Mouse (Mus musculus): ENCODE measurements at regions not wholly inside any gene's neighbourhood (a gene's known extent, or its start where the extent isn't known, plus 50 kb on each side); places are given as distances from the start of the nearest gene placed in this dataset.

GRCm38 (mm10) chr2:48624040-48624439 lies 189.9 kb upstream of the Acvr2a start:
- no peak for DNase-seq (ENCODE audit: low spot score)

GRCm38 (mm10) chr2:48624461-48624860 lies 189.4 kb upstream of the Acvr2a start:
- DNase-seq (ENCODE audit: low spot score), result no peak

GRCm38 (mm10) chr2:48627011-48627410 lies 186.9 kb upstream of the Acvr2a start:
- no peak for DNase-seq (ENCODE audit: low spot score)

GRCm38 (mm10) chr2:48629106-48630050 lies 184.5 kb upstream of the Acvr2a start:
- DNase-seq (ENCODE audit: low spot score), result no peak

GRCm38 (mm10) chr2:48634456-48635174 lies 179.3 kb upstream of the Acvr2a start:
- DNase-seq (ENCODE audit: low spot score), result no peak

GRCm38 (mm10) chr2:48636108-48636507 lies 177.8 kb upstream of the Acvr2a start:
- no peak for DNase-seq (ENCODE audit: low spot score)

- DNase-seq (ENCODE audit: low spot score), result no peak
Observed at GRCm38 (mm10) chr2:48644114-48644513, 169.8 kb upstream of the Acvr2a start.

GRCm38 (mm10) chr2:48650281-48650680 lies 163.6 kb upstream of the Acvr2a start:
- no peak for DNase-seq (ENCODE audit: low spot score)

- DNase-seq (ENCODE audit: low spot score), result no peak
Observed at GRCm38 (mm10) chr2:48661222-48661621, 152.7 kb upstream of the Acvr2a start.

GRCm38 (mm10) chr2:48665103-48665502 lies 148.8 kb upstream of the Acvr2a start:
- DNase-seq (ENCODE audit: low spot score), result no peak

- DNase-seq (ENCODE audit: low spot score), result no peak
Observed at GRCm38 (mm10) chr2:48689098-48689497, 124.8 kb upstream of the Acvr2a start.

- no peak for DNase-seq (ENCODE audit: low spot score)
Observed at GRCm38 (mm10) chr2:48694509-48694908, 119.4 kb upstream of the Acvr2a start.

- no peak for DNase-seq (ENCODE audit: low spot score)
Observed at GRCm38 (mm10) chr2:48700886-48701285, 113.0 kb upstream of the Acvr2a start.

GRCm38 (mm10) chr2:48705103-48705804 lies 108.7 kb upstream of the Acvr2a start:
- DNase-seq (ENCODE audit: low spot score), result no peak

GRCm38 (mm10) chr2:48705805-48706150 lies 108.1 kb upstream of the Acvr2a start:
- no peak for DNase-seq (ENCODE audit: low spot score)

GRCm38 (mm10) chr2:48706188-48706587 lies 107.7 kb upstream of the Acvr2a start:
- no peak for DNase-seq (ENCODE audit: low spot score)

GRCm38 (mm10) chr2:48716206-48716605 lies 97.7 kb upstream of the Acvr2a start:
- DNase-seq (ENCODE audit: low spot score), result no peak

GRCm38 (mm10) chr2:48717770-48718169 lies 96.1 kb upstream of the Acvr2a start:
- no peak for DNase-seq (ENCODE audit: low spot score)

- no peak for DNase-seq (ENCODE audit: low spot score)
Observed at GRCm38 (mm10) chr2:48718261-48718660, 95.6 kb upstream of the Acvr2a start.

GRCm38 (mm10) chr2:48730780-48731179 lies 83.1 kb upstream of the Acvr2a start:
- no peak for DNase-seq (ENCODE audit: low spot score)

- DNase-seq (ENCODE audit: low spot score), result no peak
Observed at GRCm38 (mm10) chr2:48733936-48734335, 80.0 kb upstream of the Acvr2a start.

- DNase-seq (ENCODE audit: low spot score), result no peak
Observed at GRCm38 (mm10) chr2:48734521-48734920, 79.4 kb upstream of the Acvr2a start.

GRCm38 (mm10) chr2:48736312-48736711 lies 77.6 kb upstream of the Acvr2a start:
- no peak for DNase-seq (ENCODE audit: low spot score)

All from testis, postnatal 10 days (tissue).